Mouse (Mus musculus) midbrain, embryonic 12.5 days (tissue): ENCODE results near the gene Slc46a2. TPM values are rescaled to one million over a fixed set of nuclear protein-coding genes. Genes with fewer than 3 reads are reported as not detected.

ENCODE experiments used
- ATAC-seq: fragments of 200-750 bp; cut with Nextera tagmentation; 2 replicates; pipeline ENCODE4 v1.8.0; 2017; ENCODE audit warnings: low read depth, moderate TSS enrichment, moderate library complexity; ENCODE audit not compliant: low FRiP score
- H3K27ac ChIP-seq: fragments of 300-500 bp; sonication (generic); replicated peaks from 2 replicates; pipeline ENCODE4 v1.5.1; 2016; ENCODE audit warnings: mild to moderate bottlenecking
- H3K27me3 ChIP-seq: fragments of 300-500 bp; sonication (generic); 2 replicates; pipeline ENCODE4 v1.6.1; 2016; ENCODE audit warnings: mild to moderate bottlenecking
- H3K36me3 ChIP-seq: fragments of 300-500 bp; sonication (generic); 2 replicates; pipeline ENCODE4 v1.6.1; 2016
- H3K4me1 ChIP-seq: fragments of 300-500 bp; sonication (generic); 2 replicates; pipeline ENCODE4 v1.6.1; 2016
- H3K4me2 ChIP-seq: fragments of 300-500 bp; sonication (generic); replicated peaks from 2 replicates; pipeline ENCODE4 v1.6.1; 2016; ENCODE audit warnings: mild to moderate bottlenecking, moderate library complexity
- H3K4me3 ChIP-seq: fragments of 300-500 bp; sonication (generic); 2 replicates; pipeline ENCODE4 v1.5.1; 2016; ENCODE audit warnings: mild to moderate bottlenecking
- H3K9ac ChIP-seq: fragments of 300-500 bp; sonication (generic); replicated peaks from 2 replicates; pipeline ENCODE4 v1.6.1; 2016; ENCODE audit warnings: mild to moderate bottlenecking, moderate library complexity
- H3K9me3 ChIP-seq: fragments of 300-500 bp; sonication (generic); 2 replicates; pipeline ENCODE4 v1.6.1; 2016; ENCODE audit warnings: mild to moderate bottlenecking
- WGBS: fragments of 180-500 bp; shearing (Covaris S2); methylation state at CpG from one replicate; pipeline ENCODE4 v1.1.7; 2016; 5-methylcytosine and 5-hydroxymethylcytosine counted together
- polyA plus RNA-seq: library from polyadenylated mRNA; unstranded; fragments of >200 nt; fragmentation: Nextera tagmentation; extraction: Ambion mirVana; gene quantifications from 2 replicates; pipeline ENCODE4 v1.2.1, GENCODE M21; 2016

Slc46a2 gene
- polyA plus RNA-seq, 1 experiment from 2014 or later, result not detected

- H3K27ac ChIP-seq, result no peak overlapping the region
- no peak for ATAC-seq
- no peak overlapping the region for H3K9ac ChIP-seq
- no peaks in the 10 kb centered on the region for H3K36me3 ChIP-seq
- H3K4me3 ChIP-seq, result no peak overlapping the region
- H3K4me1 ChIP-seq, result no peaks in the 10 kb centered on the region
- H3K4me2 ChIP-seq, result no peak overlapping the region
- no peaks in the 10 kb centered on the region for H3K27me3 ChIP-seq
- H3K9me3 ChIP-seq, result no peaks in the 10 kb centered on the region
- WGBS, result 89% methylated on average over 6 of the region's 6 CpGs
Observed at GRCm38 (mm10) chr4:59907092-59907491, 7.8 kb downstream of the Slc46a2 start.

- H3K4me2 ChIP-seq, result no peak overlapping the region
- 68% methylated on average over 6 of the region's 6 CpGs for WGBS
- H3K36me3 ChIP-seq, result peaks cover 9% of the 10 kb centered on the region
- no peak for ATAC-seq
- no peaks in the 10 kb centered on the region for H3K9me3 ChIP-seq
- no peak overlapping the region for H3K9ac ChIP-seq
- H3K4me1 ChIP-seq, result no peaks in the 10 kb centered on the region
- no peaks in the 10 kb centered on the region for H3K27me3 ChIP-seq
- H3K4me3 ChIP-seq, result no peak overlapping the region
- H3K27ac ChIP-seq, result no peak overlapping the region
Observed at GRCm38 (mm10) chr4:59902547-59902946, 12.3 kb downstream of the Slc46a2 start.

DNA sequence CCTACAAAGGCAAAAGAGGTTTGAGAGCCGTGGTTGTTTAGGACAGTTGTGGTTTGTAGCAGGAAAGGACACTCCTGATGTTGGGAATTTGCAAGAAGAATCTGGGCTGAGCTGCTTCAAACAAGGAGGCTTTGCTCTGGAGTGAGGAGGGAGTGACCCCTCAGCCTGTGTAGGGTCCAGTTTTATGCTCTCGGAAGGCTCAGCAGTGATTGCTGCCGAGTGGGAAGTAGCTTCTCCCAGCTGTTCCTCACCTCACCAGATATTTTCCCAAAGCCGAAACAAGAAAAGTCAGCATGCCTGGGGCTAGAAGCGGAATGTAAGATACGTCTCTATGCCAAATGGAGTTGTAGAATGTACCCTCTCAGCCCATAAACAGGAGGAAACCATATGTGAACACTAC, 13.0 kb downstream of the Slc46a2 start:
- H3K9me3 ChIP-seq, result no peaks in the 10 kb centered on the region

DNA sequence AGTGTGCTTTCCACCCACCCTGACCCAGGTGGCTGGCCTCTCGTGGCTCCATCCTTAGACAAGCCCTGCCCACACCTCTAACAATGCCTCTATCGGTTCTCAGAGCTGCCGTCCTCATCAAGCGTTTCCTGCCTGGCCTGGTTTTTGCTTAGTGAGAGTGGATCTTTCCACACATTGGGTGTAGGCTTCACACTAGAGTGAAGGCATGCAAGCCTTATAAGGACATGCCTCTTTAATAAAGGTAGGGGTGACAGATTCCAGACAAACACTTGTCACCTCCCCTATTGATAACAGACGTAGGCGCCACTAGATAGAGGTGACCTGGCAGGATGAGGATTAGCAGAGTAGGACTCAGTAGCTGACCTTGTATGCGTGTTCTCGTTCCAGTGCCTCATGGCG, 16.3 kb downstream of the Slc46a2 start:
- no peak overlapping the region for H3K27ac ChIP-seq
- H3K27me3 ChIP-seq, result no peaks in the 10 kb centered on the region
- H3K9me3 ChIP-seq, result no peaks in the 10 kb centered on the region
- no peak for ATAC-seq
- no peaks in the 10 kb centered on the region for H3K4me1 ChIP-seq
- H3K4me3 ChIP-seq, result no peak overlapping the region
- peaks cover 23% of the 10 kb centered on the region for H3K36me3 ChIP-seq
- WGBS, result 88% methylated on average over 9 of the region's 9 CpGs
- no peak overlapping the region for H3K4me2 ChIP-seq
- no peak overlapping the region for H3K9ac ChIP-seq

More for the DNA sequence above, 13.0 kb downstream of the Slc46a2 start:
- ATAC-seq, result no peak
- H3K27ac ChIP-seq, result no peak overlapping the region
- no peak overlapping the region for H3K4me2 ChIP-seq
- no peak overlapping the region for H3K9ac ChIP-seq
- H3K36me3 ChIP-seq, result peaks cover 15% of the 10 kb centered on the region
- no peaks in the 10 kb centered on the region for H3K4me1 ChIP-seq
- WGBS, result 91% methylated on average over 6 of the region's 6 CpGs
- H3K4me3 ChIP-seq, result no peak overlapping the region
- no peaks in the 10 kb centered on the region for H3K27me3 ChIP-seq

DNA sequence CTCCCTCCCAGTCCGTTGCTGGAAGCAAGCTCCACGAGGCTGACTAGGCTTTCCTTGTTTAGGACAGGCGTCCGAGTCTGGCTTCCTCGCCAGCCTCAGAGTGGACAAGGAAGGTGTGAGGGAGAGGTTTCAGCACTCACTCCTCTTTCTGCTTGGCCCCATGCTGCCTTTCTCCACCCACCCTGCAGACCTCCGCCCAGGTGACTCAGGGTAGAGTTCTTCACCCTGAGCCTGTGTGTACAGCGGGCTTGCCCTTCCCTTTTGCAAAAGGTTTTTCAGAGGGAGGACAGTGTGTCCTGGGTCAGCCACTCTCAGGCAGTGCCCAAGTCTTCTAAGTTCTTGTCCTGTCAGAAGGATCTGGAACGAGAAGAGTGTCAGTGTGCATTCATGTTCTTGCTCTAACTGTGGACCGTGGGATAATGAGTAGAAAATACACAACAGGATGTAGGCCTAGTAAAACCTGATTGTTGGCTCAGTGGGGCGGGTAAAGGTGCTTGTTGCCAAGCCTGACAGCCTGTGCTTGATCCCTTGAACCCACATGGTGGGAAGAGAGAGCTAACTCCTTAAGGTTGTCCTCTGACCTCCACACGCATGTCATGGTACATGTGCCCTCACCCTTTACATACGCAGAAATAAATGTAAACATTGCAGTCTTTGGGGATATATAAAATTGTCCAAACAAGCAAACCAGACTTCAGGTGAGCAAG, 16.9 kb downstream of the Slc46a2 start:
- Histone ChIP-seq H3K9ac (no peak overlapping the region), H3K4me2 (no peak overlapping the region), H3K4me3 (no peak overlapping the region), H3K4me1 (no peaks in the 10 kb centered on the region), H3K27ac (no peak overlapping the region), H3K9me3 (no peaks in the 10 kb centered on the region), H3K36me3 (peaks cover 23% of the 10 kb centered on the region), H3K27me3 (no peaks in the 10 kb centered on the region)
- no peak for ATAC-seq
- whole genome bisulfite sequencing, result 87% methylated on average over 12 of the region's 12 CpGs

- H3K4me1 ChIP-seq, result no peaks in the 10 kb centered on the region
- ATAC-seq, result no peak
- H3K27ac ChIP-seq, result no peak overlapping the region
- H3K36me3 ChIP-seq, result peaks cover 23% of the 10 kb centered on the region
- H3K4me3 ChIP-seq, result no peak overlapping the region
- WGBS, result 72% methylated on average over 5 of the region's 5 CpGs
- H3K27me3 ChIP-seq, result no peaks in the 10 kb centered on the region
- H3K9ac ChIP-seq, result no peak overlapping the region
- H3K9me3 ChIP-seq, result no peaks in the 10 kb centered on the region
- no peak overlapping the region for H3K4me2 ChIP-seq
Observed at GRCm38 (mm10) chr4:59896000-59896399, 18.9 kb downstream of the Slc46a2 start.

DNA sequence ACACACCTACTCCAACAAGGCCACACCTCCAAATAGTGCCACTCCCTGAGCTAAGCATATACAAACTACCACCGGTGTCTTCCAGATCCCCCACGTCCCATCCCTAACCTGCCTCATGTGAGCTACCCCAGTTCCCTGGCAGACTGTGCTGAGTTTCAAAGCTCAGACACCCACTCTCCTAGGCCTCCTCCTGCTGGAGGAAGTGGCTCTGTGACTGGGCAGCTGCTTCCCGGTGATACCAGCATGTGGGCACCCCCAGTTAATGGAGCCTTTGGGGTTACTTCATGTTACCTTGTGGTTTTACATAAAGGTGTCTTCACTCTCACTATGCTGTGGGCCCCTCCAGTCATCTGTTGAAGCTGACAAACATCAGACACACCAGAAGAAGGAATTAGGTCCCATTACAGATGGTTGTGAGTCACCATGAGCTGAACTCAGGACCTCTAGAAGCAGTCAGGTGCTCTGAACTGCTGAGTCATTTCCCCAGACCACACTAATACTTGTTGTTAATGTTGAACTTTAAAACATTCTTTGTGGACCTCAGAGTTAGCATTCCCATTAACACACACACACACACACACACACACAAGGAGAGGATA, 19.8 kb downstream of the Slc46a2 start:
- no peaks in the 10 kb centered on the region for H3K4me1 ChIP-seq
- WGBS, result 98% methylated on average over 3 of the region's 3 CpGs
- H3K9ac ChIP-seq, result no peak overlapping the region
- peaks cover 23% of the 10 kb centered on the region for H3K36me3 ChIP-seq
- H3K27me3 ChIP-seq, result no peaks in the 10 kb centered on the region
- H3K4me2 ChIP-seq, result no peak overlapping the region
- H3K4me3 ChIP-seq, result no peak overlapping the region
- H3K9me3 ChIP-seq, result no peaks in the 10 kb centered on the region
- ATAC-seq, result no peak
- no peak overlapping the region for H3K27ac ChIP-seq

- Histone ChIP-seq H3K36me3 (peaks cover 22% of the 10 kb centered on the region), H3K4me1 (no peaks in the 10 kb centered on the region), H3K4me3 (no peak overlapping the region), H3K9me3 (no peaks in the 10 kb centered on the region), H3K9ac (no peak overlapping the region), H3K27me3 (no peaks in the 10 kb centered on the region), H3K27ac (no peak overlapping the region), H3K4me2 (no peak overlapping the region)
- WGBS, result 97% methylated on average over 8 of the region's 8 CpGs
- ATAC-seq, result no peak
Observed at GRCm38 (mm10) chr4:59894415-59894814, 20.4 kb downstream of the Slc46a2 start.

DNA sequence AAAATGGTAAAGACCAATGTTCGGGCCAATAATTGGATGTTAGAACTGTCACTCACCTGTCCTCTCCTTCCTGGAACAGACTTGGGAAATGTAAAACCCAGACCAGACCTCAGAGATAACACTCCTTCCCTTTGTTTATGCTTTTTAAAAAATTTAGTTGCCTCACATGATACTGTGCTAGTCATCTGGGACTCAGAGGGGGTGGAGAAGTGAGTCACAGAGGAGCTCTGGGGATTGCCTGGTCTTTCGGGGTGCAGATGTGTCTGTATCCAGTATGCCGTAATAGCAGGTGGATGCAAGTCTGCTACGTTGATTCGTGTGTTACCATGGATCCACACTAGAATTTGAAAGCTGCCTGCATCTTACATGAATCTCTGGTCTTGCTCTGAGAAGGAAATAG, 22.1 kb downstream of the Slc46a2 start:
- Histone ChIP-seq H3K4me1 (no peaks in the 10 kb centered on the region), H3K36me3 (peaks cover 15% of the 10 kb centered on the region; the same call in 1 of the 2 replicates), H3K9ac (no peak overlapping the region), H3K4me2 (no peak overlapping the region), H3K4me3 (no peak overlapping the region), H3K9me3 (no peaks in the 10 kb centered on the region), H3K27ac (no peak overlapping the region), H3K27me3 (no peaks in the 10 kb centered on the region)
- no peak for ATAC-seq
- 94% methylated on average over 5 of the region's 5 CpGs for WGBS

- H3K4me1 ChIP-seq, result no peaks in the 10 kb centered on the region
- no peak for ATAC-seq
- no peak overlapping the region for H3K9ac ChIP-seq
- H3K36me3 ChIP-seq, result 0 out of 2 replicates have a peak, but pooled peaks cover 8% of the 10 kb centered on the region
- no peaks in the 10 kb centered on the region for H3K9me3 ChIP-seq
- no peak overlapping the region for H3K4me2 ChIP-seq
- no peaks in the 10 kb centered on the region for H3K27me3 ChIP-seq
- no peak overlapping the region for H3K4me3 ChIP-seq
- H3K27ac ChIP-seq, result no peak overlapping the region
- WGBS, result 90% methylated on average over 10 of the region's 10 CpGs
Observed at GRCm38 (mm10) chr4:59891723-59892416, 23.0 kb downstream of the Slc46a2 start.

- H3K36me3 ChIP-seq, result 0 out of 2 replicates have a peak, but pooled peaks cover 9% of the 10 kb centered on the region
- no peak overlapping the region for H3K9ac ChIP-seq
- H3K9me3 ChIP-seq, result no peaks in the 10 kb centered on the region
- no peaks in the 10 kb centered on the region for H3K4me1 ChIP-seq
- H3K27ac ChIP-seq, result no peak overlapping the region
- no peak for ATAC-seq
- H3K4me3 ChIP-seq, result no peak overlapping the region
- 92% methylated on average over 6 of the region's 6 CpGs for WGBS
- H3K4me2 ChIP-seq, result no peak overlapping the region
- H3K27me3 ChIP-seq, result no peaks in the 10 kb centered on the region
Observed at GRCm38 (mm10) chr4:59890086-59890600, 24.7 kb downstream of the Slc46a2 start.

DNA sequence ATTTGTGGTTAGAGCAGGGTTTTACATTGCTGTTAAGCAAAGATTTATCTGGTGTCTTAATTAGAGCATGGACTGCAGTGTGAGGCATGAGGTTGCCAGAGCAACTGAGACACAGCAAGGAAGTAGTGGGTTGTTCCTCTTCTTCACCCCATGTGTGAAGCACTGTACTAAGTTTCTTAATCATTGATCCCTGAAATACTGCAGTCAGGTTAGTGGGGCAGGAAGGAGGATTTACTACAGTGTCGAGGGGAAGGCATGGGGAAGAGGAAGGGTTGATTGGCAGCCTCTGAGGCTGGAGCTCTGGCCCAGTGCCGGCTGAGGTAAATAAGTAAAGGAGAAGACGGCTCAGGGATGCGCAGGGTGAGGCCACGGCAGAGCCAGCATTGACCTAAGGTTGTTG, 26.8 kb downstream of the Slc46a2 start:
- Histone ChIP-seq H3K9me3 (no peaks in the 10 kb centered on the region), H3K4me2 (no peak overlapping the region), H3K27me3 (no peaks in the 10 kb centered on the region), H3K9ac (no peak overlapping the region), H3K27ac (no peak overlapping the region), H3K36me3 (peaks cover 16% of the 10 kb centered on the region), H3K4me3 (no peak overlapping the region), H3K4me1 (no peaks in the 10 kb centered on the region)
- ATAC-seq, result no peak
- WGBS, result 81% methylated on average over 5 of the region's 5 CpGs
